Mouse (Mus musculus) kidney, postnatal 4 days (tissue): ENCODE measurements at regions not wholly inside any gene's neighbourhood (a gene's known extent, or its start where the extent isn't known, plus 50 kb on each side); places are given as distances from the start of the nearest gene placed in this dataset.

ENCODE experiments used
- DNase-seq, 2 experiments: peaks; one replicate each; pipeline ENCODE4 v3.0.0; 2021; ENCODE audit warnings: mixed read lengths in 2 of 2

DNA sequence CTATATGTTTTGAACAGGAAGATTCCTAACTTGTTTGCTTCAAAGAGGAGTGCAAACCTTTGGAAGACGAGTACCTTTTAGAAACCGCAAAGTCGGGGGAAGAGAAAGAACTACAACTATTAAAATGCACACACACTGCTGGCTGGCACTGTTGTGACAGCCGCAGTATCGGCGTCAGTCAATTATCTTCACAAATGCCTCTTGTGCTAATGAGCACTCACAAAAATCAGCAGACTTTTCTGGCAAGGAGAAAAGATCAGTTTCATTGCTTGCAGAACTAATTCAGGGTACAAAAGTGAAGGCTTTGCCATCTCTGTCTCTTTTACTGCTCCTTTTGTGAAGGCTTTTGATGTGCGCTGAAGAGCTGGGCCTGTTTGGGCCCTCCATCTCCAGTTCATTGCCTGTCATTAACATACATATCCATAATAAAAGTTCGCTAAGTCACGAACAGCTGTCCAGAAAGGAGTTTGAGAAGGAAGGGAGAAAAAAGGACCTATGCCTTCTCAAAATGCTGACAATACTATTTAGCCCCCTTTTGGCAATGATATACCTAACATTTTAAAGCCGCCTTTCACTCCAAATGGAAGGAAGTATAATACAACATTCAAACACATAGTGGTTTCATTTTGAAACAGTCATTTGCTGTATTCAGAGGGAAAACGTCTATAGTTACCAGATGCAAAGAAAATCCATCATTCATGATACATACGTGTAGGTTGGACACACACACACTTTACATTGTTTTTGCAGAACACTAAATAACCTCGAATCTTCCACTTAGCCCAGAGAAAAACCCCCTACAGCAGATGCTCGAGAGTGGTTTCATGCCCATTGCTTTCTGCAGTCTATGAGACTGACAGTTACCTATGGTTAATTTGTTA is 186.6 kb upstream of the Sp8 start:
- DNase-seq, result no peak

DNA sequence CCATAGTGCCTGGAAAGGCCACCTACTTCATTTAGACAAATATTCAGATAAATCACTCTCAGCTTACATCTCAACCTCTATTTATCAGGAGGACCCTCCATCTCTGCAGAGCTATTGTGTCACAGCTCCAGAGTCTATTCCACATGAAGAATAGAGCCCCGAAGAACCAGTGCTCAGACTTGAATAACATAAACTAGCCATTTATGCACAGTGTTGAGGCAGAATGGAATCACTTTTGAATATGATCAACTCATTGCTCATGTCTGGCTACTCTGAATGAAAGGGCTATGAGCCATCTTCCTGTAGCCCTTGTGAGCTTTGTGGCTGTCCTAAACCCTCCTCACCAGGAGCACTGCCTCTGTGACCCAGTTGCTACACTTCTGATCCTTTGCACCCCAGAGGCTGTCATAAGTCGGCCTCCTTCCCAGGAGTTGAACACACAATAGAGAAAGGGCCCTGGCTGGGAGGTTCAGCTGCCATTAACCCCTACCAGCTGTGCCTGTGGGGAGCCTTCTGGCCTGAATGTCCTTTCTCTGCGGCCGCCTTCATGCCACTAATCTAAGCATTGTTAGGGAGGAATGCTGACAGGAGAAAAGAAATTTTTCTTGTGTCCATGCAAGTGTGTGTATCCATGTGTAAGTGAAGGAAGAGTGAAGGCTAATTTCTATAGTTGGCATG is 195.5 kb upstream of the Sp8 start:
- no peak for DNase-seq

DNA sequence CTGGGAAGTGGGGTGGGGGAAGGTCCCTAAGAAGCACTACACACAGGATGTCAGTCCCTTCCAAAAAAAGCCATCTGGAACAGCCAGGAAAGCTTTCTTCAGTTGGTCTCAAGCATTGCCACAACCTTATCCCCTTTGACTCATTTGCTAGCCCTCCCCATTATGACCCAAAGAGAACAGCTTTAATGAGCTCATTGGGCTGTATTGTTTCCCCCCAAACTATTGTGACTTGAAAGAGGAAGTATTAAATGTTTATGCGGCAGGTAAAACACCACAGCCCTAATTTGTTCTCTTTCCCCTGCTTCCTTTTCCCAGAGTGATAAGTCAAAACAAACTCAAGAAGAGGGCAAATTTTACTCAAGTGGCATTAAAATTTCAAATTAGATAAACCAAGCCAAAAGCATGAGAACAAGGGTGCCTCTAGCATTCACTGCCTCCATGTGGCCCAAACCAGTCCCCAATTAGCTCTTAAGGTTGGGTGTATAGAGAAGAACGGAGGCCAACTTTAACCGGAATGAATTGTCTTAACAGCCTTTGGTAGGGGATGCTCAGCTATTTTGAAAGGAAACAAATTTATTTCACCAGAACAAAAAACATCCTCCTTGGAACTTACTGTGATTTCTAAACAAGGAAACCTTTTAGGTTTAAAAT is 196.7 kb upstream of the Sp8 start:
- no peak for DNase-seq

DNA sequence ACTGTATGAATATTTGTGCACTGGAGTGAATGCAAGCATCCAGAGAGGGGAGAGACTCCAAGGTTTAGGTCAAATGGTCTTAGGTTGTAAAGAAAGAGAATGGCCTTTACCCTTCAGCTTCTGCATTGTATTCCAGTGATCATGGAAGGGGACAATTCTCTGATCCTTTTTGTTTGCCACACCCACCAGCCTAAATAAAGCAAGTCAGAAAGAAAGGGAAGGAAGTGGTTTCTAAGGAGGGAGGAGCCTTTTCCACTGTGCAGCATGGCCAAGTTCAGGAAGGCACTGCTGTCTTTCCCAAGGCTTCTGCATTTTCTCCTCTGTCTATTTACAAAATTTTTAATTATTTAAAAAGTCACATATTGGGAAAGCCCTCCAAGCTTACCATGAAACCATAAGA is 197.5 kb upstream of the Sp8 start:
- DNase-seq, result no peak

DNA sequence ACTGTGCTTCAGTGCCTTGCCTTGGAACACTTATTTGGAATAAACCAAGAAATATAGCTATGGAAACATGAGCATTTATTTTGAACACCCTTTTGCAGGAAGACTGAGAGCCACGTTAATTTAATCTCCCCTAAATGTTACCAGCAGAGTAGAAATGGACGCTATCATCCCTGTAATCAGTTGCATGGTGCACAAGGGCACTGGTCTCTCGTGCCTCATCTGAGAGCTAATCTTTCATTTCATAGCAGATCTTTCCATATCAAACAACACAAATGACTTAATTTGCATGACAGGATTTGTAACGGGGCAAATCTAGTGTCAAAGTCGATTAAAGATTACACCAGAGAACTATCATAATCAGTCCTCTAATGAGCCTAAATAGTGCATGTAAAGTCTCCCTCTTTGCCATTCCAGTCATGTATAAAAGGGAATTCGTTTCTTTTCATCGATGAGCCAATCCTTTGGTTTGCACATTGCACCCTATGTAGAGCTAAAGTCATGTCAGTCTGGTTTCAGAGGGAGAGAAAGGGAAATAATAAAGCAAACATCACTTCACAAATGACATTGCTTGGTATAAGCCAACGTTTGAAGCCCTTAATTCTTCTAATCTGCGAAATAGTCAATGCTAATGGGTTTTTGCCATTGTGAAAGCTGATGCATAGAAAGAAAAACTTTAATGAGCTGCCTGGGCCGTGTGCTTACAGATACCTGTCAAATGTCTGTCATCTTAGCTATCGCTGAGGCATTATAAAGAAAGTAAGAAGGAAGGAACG is 198.7 kb upstream of the Sp8 start:
- DNase-seq, result no peak

DNA sequence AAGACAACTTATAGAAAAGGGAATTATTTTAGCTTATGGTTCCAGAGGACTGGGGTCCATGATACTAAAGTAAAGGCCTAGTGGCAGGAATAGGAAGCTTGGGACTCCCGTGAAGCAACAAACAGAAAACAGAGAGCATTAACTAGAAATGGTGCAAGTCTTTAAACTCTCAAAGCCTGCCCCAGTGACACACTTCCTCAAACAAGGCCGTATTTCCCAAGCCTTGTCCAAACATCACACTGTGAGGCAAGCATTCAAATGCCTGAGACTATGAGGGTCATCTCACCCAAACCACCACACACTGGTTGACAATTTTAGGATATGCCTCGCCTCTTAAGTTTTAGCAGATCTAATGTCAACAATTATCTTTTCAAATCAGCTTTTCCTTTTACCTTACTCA is 205.2 kb upstream of the Sp8 start:
- no peak for DNase-seq

DNA sequence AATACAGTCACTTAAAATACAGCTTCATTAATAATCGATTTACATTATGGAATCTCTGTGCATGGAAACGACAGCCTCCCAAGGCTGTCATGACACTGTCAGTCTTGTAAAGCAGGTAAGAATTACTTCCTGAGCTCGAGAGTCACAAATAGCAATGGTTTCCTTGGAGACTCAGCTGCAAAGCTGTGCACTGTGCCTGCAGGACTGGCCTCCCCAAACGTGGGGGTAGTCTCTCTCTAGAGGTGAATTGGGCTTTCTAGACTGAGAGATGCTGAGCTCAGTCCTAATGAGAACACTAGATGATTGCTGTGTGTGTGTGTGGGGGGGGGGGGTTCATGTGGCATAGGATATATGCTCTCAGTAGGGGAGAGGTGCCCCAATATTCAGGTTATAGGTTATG is 208.9 kb upstream of the Sp8 start:
- no peak for DNase-seq

DNA sequence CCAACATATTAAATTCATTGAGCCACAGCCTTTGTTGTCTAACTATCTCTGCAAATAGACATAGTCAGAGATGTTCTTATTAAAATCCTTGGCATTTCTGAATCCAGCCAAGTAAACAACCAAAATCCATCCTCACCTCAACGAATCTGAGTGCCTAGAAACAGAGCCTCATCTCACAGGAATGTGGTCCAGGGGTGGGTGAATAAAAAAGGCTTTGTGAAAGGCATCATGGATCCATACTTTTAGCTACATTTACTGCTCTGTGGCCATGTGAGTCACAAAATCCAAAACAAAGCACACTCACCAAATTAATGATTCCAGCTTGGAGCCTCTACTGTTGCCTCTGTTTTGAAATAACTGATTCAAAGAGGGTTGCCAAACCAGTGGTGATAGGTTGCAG is 210.7 kb upstream of the Sp8 start:
- no peak for DNase-seq

DNA sequence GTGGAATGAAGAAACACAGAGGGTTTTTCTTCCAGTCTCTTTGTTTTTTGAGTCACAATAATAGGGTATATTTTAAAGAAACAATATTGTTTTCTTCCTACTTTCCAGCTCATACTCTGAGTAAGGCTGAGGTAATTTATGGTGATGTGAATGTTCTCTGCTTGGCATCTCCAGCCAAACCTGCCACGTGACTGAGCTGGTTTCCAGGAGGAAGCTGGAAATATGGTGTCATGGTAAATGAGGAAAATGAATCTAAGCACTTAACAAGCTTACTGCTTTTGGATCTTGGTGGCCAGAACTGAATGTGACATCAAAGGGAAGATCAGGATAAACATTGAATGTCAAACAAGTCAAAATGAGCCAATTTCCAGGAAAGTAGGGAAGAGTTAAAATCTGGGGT is 215.8 kb upstream of the Sp8 start:
- no peak for DNase-seq

DNA sequence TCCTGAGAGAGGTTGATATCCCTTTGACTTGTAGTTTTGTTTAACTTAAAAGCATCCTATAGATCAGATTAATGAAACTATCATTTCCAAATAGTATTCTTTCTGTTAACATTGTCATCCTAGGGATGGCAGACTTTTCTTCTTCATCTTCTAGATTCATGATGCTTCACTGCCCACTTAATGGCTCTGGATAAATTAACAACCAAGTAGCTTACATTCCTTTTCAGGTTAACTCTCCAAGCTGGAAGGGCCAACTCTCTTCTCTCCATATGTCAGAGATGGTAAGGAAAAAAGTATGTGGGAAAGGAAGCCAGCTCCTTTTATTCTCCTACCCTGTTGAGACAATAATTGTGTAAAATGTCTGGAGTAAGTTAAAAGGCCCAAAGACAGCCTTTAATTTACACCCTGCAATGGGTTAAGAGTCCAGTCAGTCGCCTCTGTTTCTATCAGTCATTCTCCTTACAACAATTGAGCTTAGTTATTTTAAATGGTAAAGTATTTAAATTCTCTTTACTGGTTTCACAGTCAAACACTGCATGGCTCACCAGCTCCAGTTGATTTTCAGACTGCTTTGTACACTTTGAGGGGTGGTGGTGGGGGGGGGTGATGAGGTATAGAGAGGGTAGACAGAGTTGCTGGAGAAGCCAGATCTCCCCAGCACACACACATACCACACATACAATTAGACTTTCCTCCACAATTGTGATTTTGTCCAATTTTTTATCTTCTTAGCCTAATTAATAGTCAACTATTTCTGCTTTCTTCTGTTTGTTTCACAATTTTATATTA is 224.2 kb upstream of the Sp8 start:
- no peak for DNase-seq

DNA sequence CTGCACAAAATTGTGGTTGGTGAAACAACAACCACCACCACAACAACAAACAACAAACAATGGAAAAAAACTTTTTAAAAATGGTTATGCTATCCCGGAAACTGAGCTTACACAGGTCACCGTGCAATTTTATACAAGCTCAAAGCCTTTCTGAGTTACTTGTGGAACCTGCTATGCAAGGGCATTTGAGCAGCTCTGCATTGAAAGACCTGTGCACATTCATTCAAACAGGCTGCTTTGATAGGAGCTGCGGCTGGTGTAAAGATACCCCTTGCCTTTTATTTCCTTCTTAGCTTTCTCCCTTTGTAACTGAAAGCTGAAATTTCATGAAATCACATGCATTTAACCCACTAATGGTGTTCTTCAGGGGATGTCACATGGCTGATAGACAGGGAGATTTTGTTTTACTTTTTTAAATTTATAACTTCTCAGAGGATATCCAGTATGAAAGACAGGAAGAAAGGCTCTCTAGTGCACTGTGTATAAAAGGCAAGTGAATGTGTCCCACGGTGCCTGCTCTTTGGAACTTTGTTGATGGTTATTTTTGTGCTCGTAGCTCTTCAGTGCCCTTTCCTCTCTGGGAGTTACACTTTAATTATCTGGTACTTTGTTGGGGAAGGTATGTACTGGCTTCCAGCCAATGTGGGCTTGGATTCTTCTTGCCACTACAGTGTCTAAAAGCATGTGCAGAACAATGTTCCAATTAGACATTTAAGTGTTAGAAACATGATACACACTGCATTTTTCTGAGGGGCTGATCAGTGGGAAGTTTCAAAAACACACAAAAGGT is 225.1 kb upstream of the Sp8 start:
- DNase-seq, result peak; percentile 10 to 52

DNA sequence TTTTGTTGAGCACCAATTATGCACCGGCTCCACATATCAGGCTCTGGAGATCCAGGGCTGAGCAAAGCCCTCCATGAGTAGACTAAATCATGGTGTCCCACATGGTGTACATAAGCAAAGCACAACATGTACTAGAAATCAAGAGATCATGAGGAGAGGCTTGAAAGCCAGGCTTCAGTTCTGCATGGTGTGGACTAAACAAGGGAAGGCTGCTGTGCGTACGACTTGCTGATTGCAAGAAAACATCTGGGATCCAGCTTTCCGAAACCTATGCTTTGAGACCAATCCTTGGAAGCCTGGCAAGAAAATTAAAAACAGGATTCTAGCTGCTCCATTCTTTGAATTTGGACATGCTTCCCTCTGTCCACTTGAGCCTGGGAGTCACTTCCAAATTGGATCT is 249.1 kb upstream of the Sp8 start:
- no peak for DNase-seq

DNA sequence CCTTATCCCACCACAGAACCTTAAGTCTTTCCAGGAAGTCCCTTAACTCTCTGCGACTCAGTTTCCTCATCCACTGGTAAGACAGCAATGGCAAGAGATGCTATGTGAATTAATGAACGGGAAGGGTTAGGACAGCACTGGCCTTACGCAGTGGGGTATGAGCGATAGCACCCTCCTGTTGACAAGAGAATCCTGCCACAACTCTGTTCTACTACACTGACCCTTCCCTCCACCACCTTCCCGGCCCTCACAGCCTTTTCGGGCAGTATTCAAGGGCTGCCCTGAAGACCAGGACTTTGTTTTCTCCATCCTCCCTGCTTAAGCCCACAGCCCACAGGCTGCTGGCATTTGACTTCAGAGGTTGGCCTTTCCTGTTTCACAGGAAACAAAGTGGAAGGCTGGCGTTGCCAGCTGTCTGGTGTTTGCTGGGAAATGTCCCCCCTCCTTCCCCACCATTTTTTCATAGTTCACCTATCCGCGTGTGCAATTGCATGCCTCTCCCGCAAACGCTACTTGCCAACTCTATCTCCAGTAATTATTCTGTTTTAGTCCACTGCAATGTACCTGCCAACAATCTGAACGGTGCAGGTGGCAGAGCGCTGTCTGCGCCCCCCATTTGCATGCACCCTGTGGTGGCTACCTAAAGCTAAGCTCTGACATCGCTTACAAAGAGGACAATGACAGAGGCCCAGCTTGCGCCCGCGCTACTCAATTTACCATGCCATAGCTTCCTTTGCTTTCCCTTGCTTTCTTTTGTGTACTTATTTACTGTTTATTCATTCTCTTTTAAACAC is 251.2 kb upstream of the Sp8 start:
- no peak for DNase-seq

DNA sequence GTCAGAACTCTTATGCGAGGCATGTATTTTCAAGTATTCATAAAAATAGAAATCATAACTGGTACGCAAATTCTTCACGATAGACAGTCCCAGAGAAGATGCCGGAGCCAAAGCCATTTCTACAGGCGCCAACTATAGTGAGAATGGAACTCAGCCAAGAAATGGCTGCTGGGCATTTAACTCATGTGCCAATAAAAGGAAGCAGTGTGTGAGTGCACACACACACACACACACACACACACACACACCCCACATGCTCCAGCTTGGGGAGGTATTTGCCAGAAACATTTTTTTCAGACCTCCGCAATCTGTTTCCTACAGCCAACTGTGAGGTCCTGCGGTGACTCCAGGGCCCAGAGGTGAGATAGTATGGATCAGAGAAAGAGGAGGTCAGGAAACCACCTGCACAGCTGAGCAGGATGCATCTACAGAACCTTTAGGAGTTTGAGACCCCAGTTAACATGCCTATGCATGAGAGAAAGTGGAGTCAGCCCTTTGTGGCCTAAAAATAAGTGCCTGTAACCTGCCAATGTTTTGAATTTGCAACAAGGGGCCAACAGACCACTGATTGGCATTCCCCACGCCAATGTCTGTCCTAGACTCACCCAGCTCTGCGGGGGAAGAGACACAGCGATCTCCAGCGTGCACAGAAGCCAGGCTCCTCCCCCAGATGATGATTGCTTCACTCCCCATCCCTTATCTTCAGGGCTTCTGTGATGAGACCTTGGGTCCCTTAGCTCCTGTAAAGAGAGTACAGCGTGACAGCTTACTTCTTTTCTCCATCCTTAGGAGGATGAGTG is 262.1 kb upstream of the Sp8 start:
- no peak for DNase-seq

DNA sequence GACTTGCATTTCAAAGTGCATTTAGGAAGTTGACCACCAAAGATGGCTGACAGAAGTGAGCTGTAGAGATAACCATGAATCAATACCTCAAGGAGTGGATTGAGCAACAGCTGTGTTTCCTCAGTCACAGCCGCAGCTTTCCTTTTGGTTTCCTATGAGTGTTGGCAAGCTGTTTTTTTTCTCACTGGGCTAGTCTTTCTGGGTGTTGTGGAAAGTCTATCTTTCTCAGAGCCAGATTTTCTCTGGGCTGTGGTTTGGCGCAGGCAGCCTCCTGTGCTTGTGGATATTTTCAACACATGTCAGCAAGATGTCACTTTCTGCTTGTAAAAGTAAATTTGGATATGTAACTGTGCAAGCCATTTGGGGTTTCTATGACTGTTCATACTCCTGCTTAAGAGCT is 268.6 kb upstream of the Sp4 start:
- peak; percentile 3 to 6 for DNase-seq

DNA sequence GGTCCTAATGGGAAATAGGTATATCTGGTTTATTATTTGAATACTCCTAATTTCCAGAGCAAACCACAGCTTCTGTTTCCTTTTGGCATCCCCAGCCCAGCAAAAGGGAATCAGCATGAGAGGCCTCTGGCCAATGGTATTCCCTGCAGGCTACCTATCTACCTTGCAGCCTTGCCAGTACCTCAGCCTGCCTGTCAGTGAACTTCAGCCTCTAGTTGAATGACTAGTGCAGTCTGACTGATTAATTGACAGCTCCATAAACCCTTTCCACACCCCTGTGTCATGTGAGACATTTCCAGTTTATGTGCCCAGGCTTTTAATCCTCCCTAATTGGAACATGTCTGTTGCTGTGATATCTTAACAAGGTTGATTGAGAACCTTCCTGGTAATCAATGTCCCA is 265.4 kb upstream of the Sp4 start:
- DNase-seq, result no peak

DNA sequence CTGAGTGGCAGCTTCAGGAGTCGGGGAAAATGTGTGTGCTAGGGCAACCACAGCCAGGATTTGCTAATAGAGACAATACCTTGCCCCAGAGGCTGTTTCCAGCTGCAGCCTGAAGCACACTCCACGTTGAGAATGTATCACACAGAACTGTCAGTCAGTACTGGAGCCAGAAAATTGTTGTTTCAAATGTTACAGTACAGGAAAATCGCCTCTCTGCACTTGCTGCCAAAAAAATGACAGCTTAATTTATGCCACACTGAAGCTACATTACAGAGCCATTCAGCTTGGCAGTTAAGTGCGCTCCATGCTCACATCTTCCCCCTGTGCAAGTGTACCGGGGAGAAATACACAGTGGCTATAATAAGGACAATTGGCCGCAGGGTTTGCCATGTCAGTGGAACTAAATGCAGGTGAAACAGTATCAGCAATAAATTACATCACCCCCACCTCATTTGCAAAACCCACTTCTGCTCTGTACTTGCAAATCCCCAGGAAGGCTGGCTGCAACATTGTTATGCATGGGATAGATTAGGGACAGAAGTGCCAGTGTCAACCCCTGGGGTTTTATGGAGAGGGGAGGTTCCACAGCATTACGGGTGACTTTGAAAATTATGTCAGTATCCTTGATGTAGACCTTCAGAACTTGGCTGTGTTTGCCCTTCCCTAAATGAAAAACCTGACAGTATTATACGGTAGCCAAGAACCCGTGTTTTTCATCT is 263.3 kb upstream of the Sp4 start:
- DNase-seq, result peak; percentile 2 to 20

DNA sequence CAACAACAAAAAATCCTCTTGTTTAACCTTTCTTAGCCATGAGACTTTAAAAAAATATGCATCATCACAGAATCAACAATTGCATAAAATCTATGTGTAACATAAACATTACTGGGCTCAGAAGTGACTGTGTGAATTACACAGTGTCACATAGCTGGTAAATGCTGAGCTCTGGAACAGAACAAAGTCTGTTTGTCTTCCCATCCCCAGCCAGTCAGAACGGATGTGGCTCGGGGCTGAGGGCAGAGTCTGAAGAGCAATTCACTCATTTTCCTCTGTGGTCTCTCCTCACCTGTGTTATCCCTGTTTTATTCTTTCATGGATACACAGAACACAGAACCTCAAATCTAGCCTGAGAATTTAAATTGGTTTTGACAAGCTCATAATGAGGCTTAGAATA is 261.0 kb upstream of the Sp4 start:
- DNase-seq, result peak in 1 of 2 experiments; percentile 27

DNA sequence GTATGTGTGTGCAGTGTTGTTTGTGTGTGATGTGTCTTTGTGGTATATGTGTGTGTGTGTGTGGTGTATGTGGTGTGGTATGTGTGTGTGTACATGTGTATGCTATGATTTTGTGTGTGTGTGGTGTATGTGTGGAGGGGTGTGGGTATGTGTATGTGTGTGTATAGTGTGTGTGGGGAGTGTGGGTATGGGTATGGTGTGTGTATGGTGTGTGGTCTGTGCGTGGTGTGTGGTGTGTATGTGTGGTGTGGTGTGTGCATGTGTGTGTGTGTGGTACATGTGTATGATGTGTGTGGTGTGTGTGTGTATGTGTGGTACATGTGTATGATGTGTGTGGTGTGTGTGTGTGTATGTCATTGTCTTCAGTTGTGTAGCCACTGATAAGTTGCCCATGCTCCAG is 247.8 kb upstream of the Sp4 start:
- DNase-seq, result no peak
